Mouse (Mus musculus): ENCODE results near the gene Stat4. TPM values are rescaled to one million over a fixed set of nuclear protein-coding genes. Genes with fewer than 3 reads are reported as not detected.

Stat4 gene
- polyA plus RNA-seq, 1 experiment, result 0.34 TPM

GRCm38 (mm10) chr1:51975589-51975988 lies 11.4 kb upstream of the Stat4 start:
- Histone ChIP-seq H3K4me3 (ENCODE audit: low read depth, low read length) (no peak overlapping the region), H3K4me1 (ENCODE audit: control insufficient read depth, insufficient read depth, insufficient read length, low read length) (no peaks in the 10 kb centered on the region), H3K27me3 (ENCODE audit: control insufficient read depth, insufficient read depth, low read length) (no peaks in the 10 kb centered on the region), H3K36me3 (ENCODE audit: control insufficient read depth, insufficient read depth, low read length) (no peaks in the 10 kb centered on the region), H3K27ac (ENCODE audit: insufficient read depth, low read depth, low read length) (no peak overlapping the region)
- WGBS, result 53% methylated on average over 5 of the region's 5 CpGs
- no peak for TF ChIP-seq CTCF (IDR thresholded peaks at IDR 0.05; ENCODE audit: extremely low read depth, insufficient read length, insufficient replicate concordance, low read depth, low read length)
- TF ChIP-seq POLR2A (IDR thresholded peaks at IDR 0.05; ENCODE audit: low read depth, low read length), result no peak

DNA sequence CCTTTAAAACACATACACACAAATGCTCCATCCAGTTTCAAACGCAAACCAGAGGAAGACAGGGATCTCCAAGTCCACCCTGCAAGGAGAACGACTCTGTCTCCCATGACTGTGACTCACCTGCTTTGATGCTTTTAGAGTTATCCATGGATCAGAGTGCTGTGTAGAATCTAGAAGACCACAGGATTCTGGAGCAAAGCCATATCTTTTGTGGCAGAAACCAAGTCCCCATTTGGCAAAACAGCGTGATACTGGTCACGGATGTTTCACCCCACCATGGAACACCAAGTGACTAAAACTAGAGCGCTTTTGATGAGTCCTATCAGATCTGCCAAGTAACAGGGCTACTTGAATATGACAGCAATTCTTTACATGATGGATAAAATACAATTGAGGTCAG lies 7.9 kb upstream of the Stat4 start:
- no peaks in the 10 kb centered on the region for H3K4me1 ChIP-seq (ENCODE audit: control insufficient read depth, insufficient read depth, insufficient read length, low read length)
- H3K27ac ChIP-seq (ENCODE audit: insufficient read depth, low read depth, low read length), result no peak overlapping the region
- WGBS, result 94% methylated on average over 5 of the region's 5 CpGs
- TF ChIP-seq POLR2A (IDR thresholded peaks at IDR 0.05; ENCODE audit: low read depth, low read length) (no peak), CTCF (IDR thresholded peaks at IDR 0.05; ENCODE audit: extremely low read depth, insufficient read length, insufficient replicate concordance, low read depth, low read length) (no peak)
- H3K27me3 ChIP-seq (ENCODE audit: control insufficient read depth, insufficient read depth, low read length), result no peaks in the 10 kb centered on the region
- no peaks in the 10 kb centered on the region for H3K36me3 ChIP-seq (ENCODE audit: control insufficient read depth, insufficient read depth, low read length)
- no peak overlapping the region for H3K4me3 ChIP-seq (ENCODE audit: low read depth, low read length)

DNA sequence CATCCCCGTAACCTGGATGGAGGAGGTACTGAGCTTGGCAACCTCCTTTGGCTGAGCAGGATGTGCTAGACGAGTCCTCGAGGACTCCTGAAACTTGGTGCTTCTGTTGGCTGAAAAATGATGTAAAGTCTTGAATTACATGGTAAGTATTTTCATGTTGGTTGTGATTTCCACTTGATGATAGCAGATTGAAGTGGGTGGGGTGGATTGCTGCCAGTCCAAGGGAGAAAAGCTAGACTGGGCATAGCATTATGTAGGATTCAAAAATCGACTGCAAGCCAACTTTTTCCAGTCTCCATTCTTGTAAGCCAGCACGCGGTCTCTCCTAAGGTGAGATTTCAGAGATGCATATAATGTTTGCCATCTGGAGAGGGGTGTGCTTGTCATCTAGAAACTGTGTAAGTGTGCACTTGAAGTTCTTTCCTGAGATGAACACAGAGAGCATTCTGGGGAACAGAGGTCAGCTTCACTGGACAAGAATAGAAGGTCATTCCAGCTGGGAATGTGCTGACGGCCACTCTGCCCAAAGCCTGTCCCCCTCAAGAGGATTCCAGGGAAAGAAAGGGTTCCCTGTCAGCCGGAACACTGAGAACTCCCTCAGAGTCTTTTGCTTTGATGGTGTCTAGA lies 5.1 kb downstream of the Stat4 start:
- Histone ChIP-seq H3K27me3 (ENCODE audit: control insufficient read depth, insufficient read depth, low read length) (no peaks in the 10 kb centered on the region), H3K4me3 (ENCODE audit: low read depth, low read length) (no peak overlapping the region), H3K27ac (ENCODE audit: insufficient read depth, low read depth, low read length) (no peak overlapping the region), H3K36me3 (ENCODE audit: control insufficient read depth, insufficient read depth, low read length) (no peaks in the 10 kb centered on the region), H3K4me1 (ENCODE audit: control insufficient read depth, insufficient read depth, insufficient read length, low read length) (no peaks in the 10 kb centered on the region; the same call in 1 of the 2 replicates)
- WGBS, result 87% methylated on average over 8 of the region's 8 CpGs
- TF ChIP-seq CTCF (IDR thresholded peaks at IDR 0.05; ENCODE audit: extremely low read depth, insufficient read length, insufficient replicate concordance, low read depth, low read length) (no peak), POLR2A (IDR thresholded peaks at IDR 0.05; ENCODE audit: low read depth, low read length) (no peak)

GRCm38 (mm10) chr1:51996056-51996455 lies 9.1 kb downstream of the Stat4 start:
- TF ChIP-seq CTCF (IDR thresholded peaks at IDR 0.05; ENCODE audit: extremely low read depth, insufficient read length, insufficient replicate concordance, low read depth, low read length), result no peak
- no peak for TF ChIP-seq POLR2A (IDR thresholded peaks at IDR 0.05; ENCODE audit: low read depth, low read length)
- Histone ChIP-seq H3K36me3 (ENCODE audit: control insufficient read depth, insufficient read depth, low read length) (no peaks in the 10 kb centered on the region), H3K4me3 (ENCODE audit: low read depth, low read length) (no peak overlapping the region), H3K27ac (ENCODE audit: insufficient read depth, low read depth, low read length) (no peak overlapping the region), H3K27me3 (ENCODE audit: control insufficient read depth, insufficient read depth, low read length) (no peaks in the 10 kb centered on the region), H3K4me1 (ENCODE audit: control insufficient read depth, insufficient read depth, insufficient read length, low read length) (no peaks in the 10 kb centered on the region; the same call in 1 of the 2 replicates)
- 7% methylated on average over 3 of the region's 3 CpGs for WGBS

- no peak for TF ChIP-seq POLR2A (IDR thresholded peaks at IDR 0.05; ENCODE audit: low read depth, low read length)
- no peak for TF ChIP-seq CTCF (IDR thresholded peaks at IDR 0.05; ENCODE audit: extremely low read depth, insufficient read length, insufficient replicate concordance, low read depth, low read length)
- Histone ChIP-seq H3K27me3 (ENCODE audit: control insufficient read depth, insufficient read depth, low read length) (no peaks in the 10 kb centered on the region), H3K4me1 (ENCODE audit: control insufficient read depth, insufficient read depth, insufficient read length, low read length) (no peaks in the 10 kb centered on the region; the same call in 1 of the 2 replicates), H3K36me3 (ENCODE audit: control insufficient read depth, insufficient read depth, low read length) (no peaks in the 10 kb centered on the region), H3K27ac (ENCODE audit: insufficient read depth, low read depth, low read length) (no peak overlapping the region), H3K4me3 (ENCODE audit: low read depth, low read length) (no peak overlapping the region)
- 22% methylated on average over 11 of the region's 11 CpGs for WGBS
Observed at GRCm38 (mm10) chr1:51996751-51997659, 10.1 kb downstream of the Stat4 start.

DNA sequence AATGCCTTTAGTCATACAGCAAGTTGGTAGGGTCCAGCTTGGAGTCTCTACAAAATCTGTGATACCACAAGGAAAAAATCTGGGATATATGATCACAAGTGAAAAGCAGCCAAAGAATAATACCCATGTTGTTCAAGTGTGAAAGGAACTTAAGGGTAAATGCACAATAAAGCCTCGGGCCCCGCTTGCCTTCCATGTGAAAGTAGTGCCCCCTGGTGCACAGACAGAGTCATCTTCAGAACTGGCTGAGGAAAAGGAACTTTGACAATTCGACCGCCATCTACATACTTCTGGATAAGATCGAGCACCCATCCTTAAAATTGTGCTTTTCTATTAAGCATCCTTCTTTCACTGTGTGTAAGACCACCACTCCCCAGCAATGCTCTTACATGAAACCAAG lies 11.6 kb downstream of the Stat4 start:
- no peak overlapping the region for H3K4me3 ChIP-seq (ENCODE audit: low read depth, low read length)
- 22% methylated on average over 5 of the region's 5 CpGs for WGBS
- TF ChIP-seq CTCF (IDR thresholded peaks at IDR 0.05; ENCODE audit: extremely low read depth, insufficient read length, insufficient replicate concordance, low read depth, low read length), result peak; percentile 52; the same call in 1 of the 2 replicates
- no peak for TF ChIP-seq POLR2A (IDR thresholded peaks at IDR 0.05; ENCODE audit: low read depth, low read length)
- no peaks in the 10 kb centered on the region for H3K27me3 ChIP-seq (ENCODE audit: control insufficient read depth, insufficient read depth, low read length)
- no peaks in the 10 kb centered on the region for H3K36me3 ChIP-seq (ENCODE audit: control insufficient read depth, insufficient read depth, low read length)
- no peak overlapping the region for H3K27ac ChIP-seq (ENCODE audit: insufficient read depth, low read depth, low read length)
- no peaks in the 10 kb centered on the region; the same call in 1 of the 2 replicates for H3K4me1 ChIP-seq (ENCODE audit: control insufficient read depth, insufficient read depth, insufficient read length, low read length)

GRCm38 (mm10) chr1:52004096-52004495 lies 17.1 kb downstream of the Stat4 start:
- H3K36me3 ChIP-seq (ENCODE audit: control insufficient read depth, insufficient read depth, low read length), result no peaks in the 10 kb centered on the region
- no peaks in the 10 kb centered on the region for H3K27me3 ChIP-seq (ENCODE audit: control insufficient read depth, insufficient read depth, low read length)
- no peak overlapping the region for H3K4me3 ChIP-seq (ENCODE audit: low read depth, low read length)
- no peak overlapping the region for H3K27ac ChIP-seq (ENCODE audit: insufficient read depth, low read depth, low read length)
- H3K4me1 ChIP-seq (ENCODE audit: control insufficient read depth, insufficient read depth, insufficient read length, low read length), result no peaks in the 10 kb centered on the region
- 12% methylated on average over 8 of the region's 8 CpGs for WGBS
- TF ChIP-seq CTCF (IDR thresholded peaks at IDR 0.05; ENCODE audit: extremely low read depth, insufficient read length, insufficient replicate concordance, low read depth, low read length) (no peak), POLR2A (IDR thresholded peaks at IDR 0.05; ENCODE audit: low read depth, low read length) (no peak)

Data from small intestine, adult 2 months (tissue).